Mouse (Mus musculus): ENCODE results near the gene Capn11. TPM values are rescaled to one million over a fixed set of nuclear protein-coding genes. Genes with fewer than 3 reads are reported as not detected.
"Not testable (repeated sequence)": the region's sequence is repeated elsewhere in the genome, so short reads cannot be mapped to it uniquely, and the experiment has no call there.

Capn11 gene
- polyA plus RNA-seq, 1 experiment from 2014 or later: 0.92 TPM

GRCm38 (mm10) chr17:45641981-45642380 is 17.1 kb downstream of the Capn11 start:
- 91% methylated on average over 8 of the region's 8 CpGs for WGBS
- Histone ChIP-seq H3K4me1 (replicated peaks) (0 out of 2 replicates have a peak, but pooled peaks cover 2% of the 10 kb centered on the region), H3K27ac (no peak overlapping the region), H3K27me3 (no peaks in the 10 kb centered on the region), H3K4me3 (replicated peaks) (no peak overlapping the region), H3K4me2 (replicated peaks) (no peak overlapping the region), H3K9ac (replicated peaks) (no peak overlapping the region), H3K36me3 (no peaks in the 10 kb centered on the region), H3K9me3 (no peaks in the 10 kb centered on the region)
- ATAC-seq: no peak

DNA sequence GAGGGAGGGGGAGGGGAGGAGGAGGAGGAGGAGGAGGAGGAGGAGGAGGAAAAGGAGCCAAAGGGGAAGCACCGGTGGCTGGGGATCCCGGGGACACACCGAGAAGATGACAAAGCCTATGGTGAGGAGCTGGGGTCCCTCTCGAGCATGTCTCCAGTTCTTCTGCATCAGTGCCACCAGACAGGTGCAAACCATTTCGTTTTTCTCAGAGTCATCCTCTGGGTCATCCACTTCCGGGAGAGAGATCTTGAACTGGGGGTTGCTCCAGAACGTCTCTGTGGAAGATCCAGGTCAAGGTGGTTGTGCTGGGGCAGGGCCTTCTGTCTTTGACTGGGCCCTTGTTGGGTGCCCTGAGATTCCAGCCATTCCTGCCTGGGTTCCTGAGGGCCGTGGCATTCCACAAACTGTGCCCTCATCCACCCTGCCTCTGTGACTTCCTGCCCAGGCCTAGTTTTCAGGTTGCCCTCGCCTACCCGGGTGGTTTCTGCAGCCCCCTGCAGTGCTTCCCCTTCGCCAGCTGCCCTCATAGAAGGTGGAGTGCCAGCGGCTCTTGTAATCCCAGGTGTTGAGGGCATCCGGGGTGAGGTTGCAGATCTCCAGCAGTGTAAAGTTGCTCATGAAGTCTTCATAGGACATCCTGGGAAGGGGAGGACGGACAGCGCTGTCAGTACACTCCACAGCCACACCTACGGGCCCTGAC is 20.4 kb downstream of the Capn11 start:
- Histone ChIP-seq H3K27ac (no peak overlapping the region), H3K27me3 (no peaks in the 10 kb centered on the region), H3K9ac (replicated peaks) (no peak overlapping the region), H3K4me2 (replicated peaks) (no peak overlapping the region), H3K9me3 (no peaks in the 10 kb centered on the region), H3K4me1 (replicated peaks) (0 out of 2 replicates have a peak, but pooled peaks cover 2% of the 10 kb centered on the region), H3K36me3 (no peaks in the 10 kb centered on the region), H3K4me3 (replicated peaks) (no peak overlapping the region)
- ATAC-seq: no peak
- WGBS: 81% methylated on average over 16 of the region's 16 CpGs

DNA sequence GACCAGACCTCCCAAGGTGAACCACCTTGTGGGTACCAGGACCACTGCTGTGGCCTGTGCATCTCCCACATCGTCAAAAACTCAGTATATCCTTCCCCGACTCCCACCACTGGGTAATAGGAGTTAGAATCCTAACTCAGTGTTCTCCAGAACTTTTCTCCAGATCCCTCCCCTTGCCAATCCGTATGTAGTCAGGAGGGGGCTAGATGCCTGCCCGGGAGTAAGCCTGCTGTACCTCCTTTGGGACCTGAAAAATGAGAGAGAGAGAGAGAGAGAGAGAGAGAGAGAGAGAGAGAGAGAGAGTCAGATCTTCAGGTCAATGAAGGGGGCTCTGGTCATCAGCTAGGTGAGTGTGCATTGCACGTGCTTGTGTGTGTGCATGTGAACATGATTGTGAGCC is 25.1 kb downstream of the Capn11 start:
- no peak overlapping the region for H3K4me3 ChIP-seq (replicated peaks)

GRCm38 (mm10) chr17:45631940-45632339 is 27.2 kb downstream of the Capn11 start:
- Histone ChIP-seq H3K27me3 (0 out of 2 replicates have a peak, but pooled peaks cover 5% of the 10 kb centered on the region), H3K4me3 (replicated peaks) (no peak overlapping the region), H3K4me1 (replicated peaks) (peaks cover 12% of the 10 kb centered on the region), H3K27ac (no peak overlapping the region), H3K9me3 (no peaks in the 10 kb centered on the region), H3K36me3 (no peaks in the 10 kb centered on the region), H3K4me2 (replicated peaks) (no peak overlapping the region), H3K9ac (replicated peaks) (no peak overlapping the region)
- 77% methylated on average over 6 of the region's 6 CpGs for WGBS
- no peak for ATAC-seq

More for the DNA sequence above, 25.1 kb downstream of the Capn11 start:
- ATAC-seq: no peak
- no peaks in the 10 kb centered on the region for H3K36me3 ChIP-seq
- H3K9ac ChIP-seq (replicated peaks): no peak overlapping the region
- 73% methylated on average over 5 of the region's 5 CpGs for WGBS
- H3K4me1 ChIP-seq (replicated peaks): peaks cover 12% of the 10 kb centered on the region
- H3K27me3 ChIP-seq: 0 out of 2 replicates have a peak, but pooled peaks cover 5% of the 10 kb centered on the region
- no peak overlapping the region for H3K4me2 ChIP-seq (replicated peaks)
- no peaks in the 10 kb centered on the region for H3K9me3 ChIP-seq
- H3K27ac ChIP-seq: no peak overlapping the region

GRCm38 (mm10) chr17:45630992-45631391 is 28.1 kb downstream of the Capn11 start:
- Histone ChIP-seq H3K9ac (replicated peaks) (peak overlapping the region; percentile 59; the same call in 1 of the 2 replicates), H3K4me3 (replicated peaks) (peak overlapping the region; percentile 42), H3K4me2 (replicated peaks) (peak overlapping the region; percentile 64), H3K27ac (no peak overlapping the region), H3K27me3 (0 out of 2 replicates have a peak, but pooled peaks cover 5% of the 10 kb centered on the region), H3K36me3 (no peaks in the 10 kb centered on the region), H3K4me1 (replicated peaks) (peaks cover 15% of the 10 kb centered on the region), H3K9me3 (no peaks in the 10 kb centered on the region)
- WGBS: 62% methylated on average over 3 of the region's 3 CpGs
- ATAC-seq: no peak; the same call in 1 of the 2 replicates

- Histone ChIP-seq H3K9me3 (no peaks in the 10 kb centered on the region), H3K4me1 (replicated peaks) (peaks cover 15% of the 10 kb centered on the region), H3K9ac (replicated peaks) (peak overlapping the region; percentile 59), H3K27ac (peak overlapping the region; percentile 61), H3K4me3 (replicated peaks) (peak overlapping the region; percentile 42), H3K27me3 (0 out of 2 replicates have a peak, but pooled peaks cover 5% of the 10 kb centered on the region), H3K4me2 (replicated peaks) (peak overlapping the region; percentile 64), H3K36me3 (no peaks in the 10 kb centered on the region)
- 2% methylated on average over 34 of the region's 34 CpGs for WGBS
- peak; percentile 86 for ATAC-seq
These were observed 29.0 kb downstream of the Capn11 start for GRCm38 (mm10) chr17:45629861-45630694.

DNA sequence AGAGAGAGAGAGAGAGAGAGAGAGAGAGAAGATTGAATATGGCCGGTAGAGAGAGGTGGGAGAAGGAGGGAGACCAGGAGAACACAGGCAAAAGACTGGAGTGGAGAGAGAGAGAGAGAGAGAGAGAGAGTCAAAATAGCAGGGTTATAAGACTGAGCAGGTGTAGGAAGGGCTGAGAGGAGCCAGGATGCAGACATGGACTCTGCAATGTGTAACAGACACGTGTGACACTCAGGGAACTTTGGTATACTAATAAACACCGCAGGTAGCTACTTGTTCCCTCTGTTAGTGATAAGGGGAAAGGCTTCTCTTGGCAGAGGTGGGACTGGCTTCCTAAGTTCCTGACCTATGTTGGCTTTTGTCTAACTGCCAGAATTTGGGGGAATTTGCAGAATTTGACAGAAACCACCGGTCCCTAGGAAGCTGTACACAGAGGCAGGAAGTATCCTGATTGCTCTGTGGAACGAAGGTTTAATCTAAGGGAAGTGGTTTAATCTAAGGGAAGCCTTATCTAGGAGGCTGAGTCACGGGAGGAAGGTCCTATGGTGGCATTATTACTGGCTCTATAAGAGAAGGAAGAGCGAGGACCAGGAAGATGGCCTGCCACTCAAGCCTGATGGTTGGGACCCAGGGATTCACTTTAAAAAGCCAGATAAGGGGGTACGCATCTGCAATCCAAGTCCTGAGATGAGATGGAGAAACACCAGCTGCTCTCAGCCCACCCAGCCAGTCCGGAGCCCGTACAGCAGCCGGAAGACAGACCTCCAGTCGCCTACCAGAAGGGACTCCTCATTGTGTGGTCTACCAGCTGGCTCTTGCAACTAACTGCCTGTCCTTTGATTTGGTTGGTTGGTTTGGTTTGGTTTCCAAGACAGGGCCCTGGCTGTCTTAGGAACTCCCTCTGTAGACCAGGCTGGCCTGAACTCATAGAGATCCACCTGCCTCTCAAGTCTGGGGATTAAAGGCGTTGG is 30.0 kb downstream of the Capn11 start:
- 0 out of 2 replicates have a peak, but pooled peaks cover 5% of the 10 kb centered on the region for H3K27me3 ChIP-seq
- H3K4me3 ChIP-seq (replicated peaks): peak overlapping the region; percentile 42
- no peak overlapping the region for H3K9ac ChIP-seq (replicated peaks)
- H3K4me1 ChIP-seq (replicated peaks): peaks cover 15% of the 10 kb centered on the region
- WGBS: 69% methylated on average over 13 of the region's 13 CpGs
- H3K36me3 ChIP-seq: no peaks in the 10 kb centered on the region
- H3K27ac ChIP-seq: no peak overlapping the region
- ATAC-seq: no peak; the same call in 1 of the 2 replicates
- no peaks in the 10 kb centered on the region for H3K9me3 ChIP-seq
- H3K4me2 ChIP-seq (replicated peaks): peak overlapping the region; percentile 64

DNA sequence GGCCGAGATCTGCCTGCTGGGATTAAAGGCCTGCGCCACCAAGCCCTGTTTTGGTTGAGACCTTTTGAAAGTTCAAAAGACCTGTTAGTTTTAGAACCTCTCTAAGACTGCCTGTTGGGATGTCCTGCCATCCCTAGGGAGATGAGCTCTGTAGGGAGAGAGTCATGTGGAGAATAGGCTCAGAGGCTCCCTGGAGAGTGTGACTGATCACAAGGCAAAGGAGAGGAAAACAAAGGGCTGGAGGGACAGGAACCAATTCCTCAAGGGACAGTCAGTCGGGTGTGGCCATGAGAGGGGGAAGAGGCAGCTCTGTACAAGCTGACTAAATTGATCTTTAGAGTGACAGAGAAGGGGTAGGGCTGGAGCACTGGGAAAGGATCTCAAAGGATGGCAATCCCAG is 31.0 kb downstream of the Capn11 start:
- Histone ChIP-seq H3K27ac (no peak overlapping the region), H3K4me1 (replicated peaks) (peaks cover 15% of the 10 kb centered on the region), H3K36me3 (no peaks in the 10 kb centered on the region), H3K9me3 (no peaks in the 10 kb centered on the region), H3K27me3 (0 out of 2 replicates have a peak, but pooled peaks cover 5% of the 10 kb centered on the region), H3K4me2 (replicated peaks) (no peak overlapping the region), H3K9ac (replicated peaks) (no peak overlapping the region), H3K4me3 (replicated peaks) (no peak overlapping the region)
- no peak for ATAC-seq
- WGBS: 19% methylated on average over 3 of the region's 3 CpGs

DNA sequence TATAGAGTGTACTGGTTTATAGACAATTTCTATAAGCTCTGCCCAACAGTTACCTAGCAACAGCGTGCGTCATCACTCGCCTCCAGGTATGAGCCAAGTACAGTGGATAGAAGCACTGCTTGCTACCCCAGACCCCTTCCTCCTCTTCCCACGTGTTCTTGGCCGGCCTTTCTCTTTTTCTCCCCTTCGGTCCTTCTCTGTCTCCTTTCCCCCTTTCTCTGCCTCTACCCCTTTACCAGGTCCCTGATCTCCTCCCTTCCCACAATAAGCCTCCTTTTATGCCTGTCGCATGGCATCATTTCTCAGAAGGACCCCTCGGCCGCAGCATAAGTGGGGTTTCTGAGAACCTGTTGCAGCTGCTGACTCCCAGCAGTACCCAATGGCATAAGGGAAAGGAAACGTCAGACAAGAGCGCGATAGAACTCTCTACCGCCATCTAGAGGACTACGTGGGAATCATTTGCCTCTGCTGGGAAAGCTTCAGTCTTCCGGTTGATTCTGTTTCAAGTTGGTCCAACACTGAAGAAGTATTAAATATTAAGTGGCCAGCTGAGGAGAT is 32.5 kb downstream of the Capn11 start:
- Histone ChIP-seq H3K36me3 (no peaks in the 10 kb centered on the region), H3K27me3 (no peaks in the 10 kb centered on the region), H3K4me3 (replicated peaks) (no peak overlapping the region), H3K9me3 (no peaks in the 10 kb centered on the region), H3K4me1 (replicated peaks) (peaks cover 15% of the 10 kb centered on the region), H3K9ac (replicated peaks) (no peak overlapping the region), H3K27ac (no peak overlapping the region), H3K4me2 (replicated peaks) (peak overlapping the region; percentile 36)
- peak; percentile 53 for ATAC-seq
- 21% methylated on average over 15 of the region's 15 CpGs for WGBS

DNA sequence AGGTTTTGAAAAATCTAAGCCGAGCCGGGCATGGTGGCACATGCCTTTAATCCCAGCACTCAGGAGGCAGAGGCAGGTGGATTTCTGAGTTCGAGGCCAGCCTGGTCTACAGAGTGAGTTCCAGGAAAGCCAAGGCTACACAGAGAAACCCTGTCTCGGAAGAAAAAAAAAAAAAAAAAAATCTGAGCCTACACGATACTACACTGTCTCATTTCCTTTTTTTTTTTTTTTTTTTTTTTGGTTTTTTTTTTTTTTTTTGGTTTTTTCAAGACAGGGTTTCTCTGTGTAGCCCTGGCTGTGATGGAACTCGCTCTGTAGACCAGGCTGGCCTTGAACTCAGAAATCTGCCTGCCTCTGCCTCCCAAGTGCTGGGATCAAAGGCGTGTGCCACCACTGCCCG is 35.7 kb downstream of the Capn11 start:
- not testable (repeated sequence) for ATAC-seq, H3K36me3 ChIP-seq
- 88% methylated on average over 8 of the region's 8 CpGs for WGBS

More for the DNA sequence above, 35.7 kb downstream of the Capn11 start:
- H3K27ac ChIP-seq; H3K9me3 ChIP-seq; H3K4me1 ChIP-seq (replicated peaks); H3K4me2 ChIP-seq (replicated peaks); H3K4me3 ChIP-seq (replicated peaks); H3K27me3 ChIP-seq; H3K9ac ChIP-seq (replicated peaks): not testable (repeated sequence)
